Mouse (Mus musculus) C2C12 (cell line): ENCODE results near the gene Map1lc3a.

ENCODE experiments used
- CEBPB ChIP-seq: IDR thresholded peaks from one replicate; pipeline ENCODE4 v1.6.1; 2011; ENCODE audit warnings: low read depth, mild to moderate bottlenecking, control low read depth, moderate library complexity
- CTCF ChIP-seq: IDR thresholded peaks from one replicate; pipeline ENCODE4 v1.5.1; 2011; ENCODE audit not compliant: control insufficient read depth, insufficient read depth, insufficient read length
- FOSL1 ChIP-seq: IDR thresholded peaks from one replicate; pipeline ENCODE4 v1.8.0; 2011; ENCODE audit warnings: mild to moderate bottlenecking, low read length; ENCODE audit not compliant: poor library complexity, insufficient read depth, severe bottlenecking
- MAX ChIP-seq: IDR thresholded peaks from one replicate; pipeline ENCODE4 v1.6.1; 2011; ENCODE audit warnings: mild to moderate bottlenecking, control low read depth
- MYOD1 ChIP-seq: IDR thresholded peaks from one replicate; pipeline ENCODE4 v1.6.1; 2011; ENCODE audit warnings: low read depth; ENCODE audit not compliant: control insufficient read depth, insufficient read length
- MYOG ChIP-seq: IDR thresholded peaks from one replicate; pipeline ENCODE4 v1.6.1; 2011; ENCODE audit not compliant: control insufficient read depth, insufficient read length; ENCODE audit errors: extremely low read depth
- USF1 ChIP-seq: IDR thresholded peaks from one replicate; pipeline ENCODE4 v1.6.1; 2011; ENCODE audit warnings: low read depth, mild to moderate bottlenecking, control low read depth, moderate library complexity

DNA sequence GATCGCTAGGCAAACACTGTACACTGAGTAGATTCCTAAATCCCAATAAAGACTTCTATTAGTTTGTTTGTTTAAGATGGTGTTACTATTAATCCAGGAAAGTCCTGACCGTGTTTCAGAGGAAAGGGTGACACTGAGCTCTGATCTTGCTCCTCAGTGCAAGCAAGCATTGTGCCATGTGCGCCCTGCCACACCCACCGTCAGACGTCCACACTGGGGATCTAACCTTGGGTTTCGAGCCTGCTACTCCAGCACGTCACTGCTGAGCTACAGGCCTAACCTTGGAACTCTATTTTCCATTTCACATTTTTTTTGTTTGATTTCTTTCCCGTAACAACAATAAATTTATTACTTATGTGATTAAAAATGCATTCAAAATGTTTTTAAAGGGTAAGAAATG, 14.0 kb downstream of the Map1lc3a start:
- TF ChIP-seq USF1 (no peak), CTCF (no peak), MYOD1 (no peak), MAX (no peak), CEBPB (no peak), FOSL1 (no peak), MYOG (no peak)
